Mouse (Mus musculus): ENCODE measurements at regions not wholly inside any gene's neighbourhood (a gene's known extent, or its start where the extent isn't known, plus 50 kb on each side); places are given as distances from the start of the nearest gene placed in this dataset.

- TF ChIP-seq CTCF (IDR thresholded peaks at IDR 0.05; ENCODE audit: low read depth, low read length) (no peak), GATA1 (IDR thresholded peaks at IDR 0.05; ENCODE audit: borderline replicate concordance, low read length) (no peak), TAL1 (conservative IDR thresholded peaks at IDR 0.05; ENCODE audit: low read depth, low read length) (no peak)
Measured at GRCm38 (mm10) chr15:51597841-51598240, 2286.9 kb upstream of the Gm7489 start.
